Mouse (Mus musculus): ENCODE results near the gene Phyh. TPM values are rescaled to one million over a fixed set of nuclear protein-coding genes. Genes with fewer than 3 reads are reported as not detected.
"Not testable (repeated sequence)": the region's sequence is repeated elsewhere in the genome, so short reads cannot be mapped to it uniquely, and the experiment has no call there.

Phyh gene
- total RNA-seq, 1 experiment from 2014 or later = 305 TPM

- peak; percentile 39 for DNase-seq
These were observed 1.3 kb upstream of the Phyh start for GRCm38 (mm10) chr2:4917326-4918021.

DNA sequence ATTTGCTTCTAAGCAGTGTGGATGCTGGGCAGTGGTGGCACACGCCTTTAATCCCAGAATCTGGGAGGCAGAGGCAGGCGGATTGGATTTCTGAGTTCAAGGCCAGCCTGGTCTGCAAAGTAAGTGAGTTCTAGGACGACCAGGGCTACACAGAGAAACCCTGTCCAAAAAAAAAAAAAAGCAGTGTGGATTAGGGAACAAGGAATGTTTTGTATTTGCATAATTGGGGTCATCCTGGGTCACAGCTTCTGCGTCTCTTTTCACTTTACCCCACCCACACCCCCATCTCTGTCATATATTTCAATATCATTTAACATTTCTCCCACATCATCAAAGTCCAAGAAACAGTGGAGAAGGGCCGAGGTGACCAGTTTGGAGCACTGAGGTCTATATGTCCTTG lies 2.2 kb downstream of the Phyh start:
- DNase-seq = no peak

- no peak for DNase-seq
These were observed 3.8 kb downstream of the Phyh start for GRCm38 (mm10) chr2:4922476-4923164.

DNA sequence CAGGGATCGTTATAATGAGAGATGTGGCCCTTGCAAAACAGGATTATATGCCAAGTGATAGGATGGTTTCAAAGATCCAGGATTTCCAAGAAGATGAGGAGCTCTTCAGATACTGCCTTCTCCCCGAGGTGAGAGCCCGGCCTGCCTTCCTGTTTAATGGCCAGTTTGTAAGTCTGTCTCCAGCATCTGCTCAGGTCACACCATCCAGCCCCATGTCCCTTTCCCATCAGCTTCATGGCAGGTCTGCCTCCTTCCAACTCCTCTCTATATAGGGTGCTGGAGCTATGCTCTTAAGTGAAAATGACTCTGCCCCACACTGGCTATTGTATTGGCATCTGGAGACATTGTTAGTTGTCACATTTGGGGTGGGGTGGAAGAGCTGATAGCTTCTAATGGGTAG lies 8.6 kb downstream of the Phyh start:
- DNase-seq = no peak

DNA sequence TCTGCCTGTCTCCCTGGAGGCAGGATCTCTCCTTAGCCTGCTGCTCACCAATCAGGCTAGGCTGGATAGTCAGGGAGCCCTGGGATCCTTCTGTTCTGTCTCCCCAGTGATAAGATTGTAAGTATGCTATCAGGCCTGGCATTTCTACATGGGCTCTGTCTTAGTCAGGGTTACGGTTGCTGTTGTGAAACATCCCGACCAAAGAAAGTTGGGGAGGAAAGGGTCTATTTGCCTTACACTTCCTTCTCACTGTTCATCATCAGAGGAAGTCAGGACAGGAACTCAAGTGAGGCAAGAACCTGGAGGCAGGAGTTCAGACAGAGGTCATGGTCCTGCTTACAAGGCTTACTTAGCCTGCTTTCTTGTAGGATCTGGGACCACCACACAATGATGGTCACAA lies 10.4 kb downstream of the Phyh start:
- no peak for DNase-seq

- DNase-seq = no peak
These were observed 15.7 kb downstream of the Phyh start for GRCm38 (mm10) chr2:4934516-4934915.

GRCm38 (mm10) chr2:4937931-4938330 lies 19.1 kb downstream of the Phyh start:
- DNase-seq = no peak

DNA sequence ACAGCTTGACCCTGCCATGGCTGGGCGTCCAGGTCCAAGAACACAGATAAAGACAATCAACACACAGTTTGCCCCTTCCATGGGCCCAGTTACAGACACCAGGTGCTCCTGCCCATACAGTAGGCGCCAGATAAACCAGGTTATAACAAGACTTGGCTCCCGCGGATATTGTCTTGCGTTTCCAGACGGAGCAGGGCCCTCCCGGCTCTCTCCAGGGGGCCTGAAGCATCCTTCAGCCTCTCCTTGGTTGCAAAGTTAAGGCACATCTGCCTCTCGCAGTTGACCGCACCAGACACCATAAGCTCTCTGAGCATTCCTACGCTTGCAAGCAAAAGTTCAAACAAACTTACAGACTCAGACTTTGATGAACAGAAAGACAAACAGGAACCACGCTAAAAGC lies 22.0 kb downstream of the Phyh start:
- DNase-seq = no peak

- DNase-seq = not testable (repeated sequence)
These were observed 30.9 kb downstream of the Phyh start for GRCm38 (mm10) chr2:4949691-4950090.

DNA sequence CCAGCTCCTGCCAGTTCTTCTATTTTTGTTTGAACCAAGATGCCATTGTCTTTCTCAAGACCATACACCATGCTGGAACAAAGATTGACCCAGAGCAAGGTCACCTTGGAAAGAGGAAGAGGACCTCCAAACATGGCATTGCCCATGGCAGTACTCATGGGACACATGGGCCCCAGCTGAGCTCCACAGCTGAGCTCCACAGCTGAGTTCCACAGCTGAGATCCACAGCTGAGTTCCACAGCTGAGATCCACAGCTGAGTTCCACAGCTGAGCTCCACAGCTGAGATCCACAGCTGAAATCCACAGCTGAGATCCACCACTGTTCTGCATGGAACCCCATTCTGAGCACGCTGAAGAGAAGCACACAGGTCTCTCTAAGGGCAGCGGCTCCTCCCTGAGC lies 32.2 kb downstream of the Phyh start:
- DNase-seq = no peak

- DNase-seq = no peak
These were observed 35.5 kb downstream of the Phyh start for GRCm38 (mm10) chr2:4954216-4954760.

- no peak for DNase-seq
These were observed 39.2 kb downstream of the Phyh start for GRCm38 (mm10) chr2:4958039-4958438.

DNA sequence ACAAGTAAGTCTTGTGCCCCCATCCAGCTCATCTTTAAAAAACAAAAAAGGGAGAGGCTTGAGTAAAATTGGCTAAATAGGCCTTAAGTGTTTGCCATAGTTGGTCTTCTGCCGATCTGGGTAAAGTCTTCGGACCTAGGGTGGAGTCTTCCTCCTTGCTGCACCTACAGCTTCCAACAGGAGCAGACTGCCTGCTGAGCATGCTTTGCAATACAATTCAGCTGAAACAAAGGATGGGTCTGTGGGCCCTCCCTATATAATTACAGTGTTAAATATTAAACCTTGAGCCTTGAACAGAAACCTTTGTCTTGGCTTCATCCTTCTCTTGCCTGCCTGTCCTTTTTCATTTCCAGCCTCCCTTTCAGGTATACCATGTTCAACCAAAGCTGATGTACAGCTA lies 49.0 kb downstream of the Phyh start:
- DNase-seq = no peak

- no peak for DNase-seq
These were observed 50.3 kb downstream of the Phyh start for GRCm38 (mm10) chr2:4969083-4969482.

DNA sequence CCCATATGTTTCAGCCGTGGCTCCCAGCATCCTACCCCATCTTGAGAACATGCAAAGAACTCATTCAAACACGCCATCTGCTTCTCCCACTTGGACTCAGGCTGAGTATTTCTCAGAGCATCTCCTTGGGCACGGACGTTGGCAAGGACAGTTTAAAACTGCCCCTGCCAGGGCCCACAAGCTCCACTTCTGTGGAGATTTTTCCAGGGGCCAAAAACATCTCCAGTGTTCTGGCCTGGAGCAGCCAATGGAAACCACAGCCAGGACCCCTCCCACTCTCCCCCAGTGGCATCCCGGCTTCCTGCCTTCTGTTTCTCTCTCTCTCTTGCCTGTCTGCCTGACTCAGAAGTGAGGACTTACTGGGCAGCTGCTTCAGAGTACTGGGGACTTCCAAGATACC lies 57.0 kb downstream of the Phyh start, which contains the start of gene Ucma:
TSS of gene Ucma (plus strand) at position 316 of the 400 bp plus-strand sequence.
- DNase-seq = no peak

- DNase-seq = no peak
These were observed 59.3 kb downstream of the Phyh start for GRCm38 (mm10) chr2:4978091-4978490.

DNA sequence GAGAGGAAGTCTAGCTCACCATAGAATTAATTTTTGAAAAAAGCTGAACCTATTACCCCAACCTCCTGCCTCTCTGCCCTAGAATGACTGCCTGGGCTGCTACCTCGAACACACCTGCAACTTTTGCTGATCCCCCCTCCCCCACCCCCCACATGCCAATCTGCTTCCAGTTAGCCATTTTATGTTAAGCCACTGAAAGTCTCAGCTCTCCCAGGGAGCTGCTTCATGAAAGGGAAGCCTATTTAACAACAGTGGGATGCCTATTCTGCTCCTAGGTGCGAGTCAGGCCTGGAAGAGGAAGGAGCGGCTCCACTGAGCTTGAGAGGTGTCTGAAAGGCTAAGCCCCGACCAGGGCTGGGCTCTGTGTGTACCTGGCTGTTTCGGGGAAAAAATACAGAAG lies 65.2 kb downstream of the Phyh start:
- no peak for DNase-seq

GRCm38 (mm10) chr2:4985000-4985399 lies 66.2 kb downstream of the Phyh start:
- no peak for DNase-seq

DNA sequence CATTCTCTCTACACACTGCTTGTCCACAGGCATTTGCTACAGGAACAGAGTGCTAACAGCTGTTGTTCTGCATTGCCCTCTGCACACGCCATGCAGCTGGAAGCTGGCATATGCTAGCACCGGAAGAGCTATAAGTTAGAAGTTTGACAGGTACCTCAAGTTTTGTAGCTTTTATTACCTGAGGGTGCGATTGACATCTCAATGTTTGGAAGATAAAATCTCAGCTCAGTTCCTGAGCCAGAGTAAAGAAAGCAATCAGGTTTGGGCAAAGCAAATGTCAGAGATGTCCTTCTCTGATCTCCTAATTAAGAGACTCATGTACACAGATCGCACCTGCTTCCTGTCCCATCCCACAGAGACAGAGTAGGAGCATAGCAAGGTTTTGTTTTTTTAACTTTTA lies 68.0 kb downstream of the Phyh start:
- DNase-seq = no peak

DNA sequence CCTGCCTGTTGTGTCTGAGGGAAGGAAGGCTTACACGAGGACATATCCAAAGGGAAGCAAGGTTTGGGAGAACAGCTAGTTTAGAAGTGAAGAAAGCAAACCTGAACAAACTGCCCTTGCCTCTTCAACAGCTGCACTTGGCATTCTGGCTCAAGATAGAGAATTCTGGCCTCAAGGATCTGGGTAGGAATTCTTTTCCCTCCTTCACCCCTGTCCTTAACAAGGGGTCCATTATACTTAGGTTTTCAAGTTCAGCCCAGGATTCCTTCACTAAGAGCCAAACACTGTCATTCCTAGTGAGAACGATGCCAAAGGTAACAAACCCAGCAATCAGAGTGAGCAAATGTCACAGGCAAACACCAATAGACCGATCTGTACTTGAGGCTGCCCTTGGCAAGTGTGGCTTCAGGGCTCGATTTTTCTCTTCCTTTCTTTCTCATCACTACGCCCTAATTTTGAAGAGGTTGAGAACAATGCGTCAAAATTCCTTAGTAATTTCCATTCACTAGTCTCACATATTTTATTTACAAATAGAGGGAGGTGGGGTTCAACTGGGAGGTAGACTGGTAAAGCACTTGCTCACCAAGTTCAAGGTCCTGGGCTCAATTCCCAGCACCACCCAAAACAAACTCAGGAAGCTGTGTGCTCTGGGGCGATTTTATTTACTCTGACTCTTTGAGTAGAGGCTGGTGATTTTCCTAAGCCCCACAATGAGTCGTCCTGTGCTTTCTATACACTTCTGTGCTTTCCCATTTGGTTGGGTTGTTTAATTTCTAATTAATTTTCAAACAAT lies 68.8 kb downstream of the Phyh start:
- no peak for DNase-seq

Measured in adrenal gland, postnatal 25 days (tissue).